Mouse (Mus musculus): ENCODE measurements around the gene Il18.
A peak's percentile ranks its signal among the peaks of the same experiment; 100 is the strongest.

Gene Il18

DNA sequence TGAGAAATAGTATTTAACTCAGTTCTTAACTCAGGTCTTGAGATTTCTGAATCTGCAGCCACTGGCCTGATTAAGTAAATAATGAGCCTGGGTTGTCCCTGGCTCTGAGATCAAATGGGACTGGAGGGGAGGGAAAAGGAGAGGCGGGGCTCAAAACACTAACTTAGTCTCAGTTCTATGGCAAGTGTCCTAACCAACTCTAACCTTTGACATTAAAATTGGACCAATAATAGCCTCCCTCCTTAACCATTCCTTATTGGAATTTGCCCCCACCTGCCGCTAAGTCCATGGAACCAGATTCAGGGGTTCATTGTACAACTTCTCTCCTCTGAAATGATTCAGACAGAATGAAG is 443 bp downstream of the Il18 start, which contains the start of gene Bco2:
Gene Bco2 (minus strand): TSS at position 88 of the 353 bp plus-strand sequence.
- DNase-seq = no peak

DNA sequence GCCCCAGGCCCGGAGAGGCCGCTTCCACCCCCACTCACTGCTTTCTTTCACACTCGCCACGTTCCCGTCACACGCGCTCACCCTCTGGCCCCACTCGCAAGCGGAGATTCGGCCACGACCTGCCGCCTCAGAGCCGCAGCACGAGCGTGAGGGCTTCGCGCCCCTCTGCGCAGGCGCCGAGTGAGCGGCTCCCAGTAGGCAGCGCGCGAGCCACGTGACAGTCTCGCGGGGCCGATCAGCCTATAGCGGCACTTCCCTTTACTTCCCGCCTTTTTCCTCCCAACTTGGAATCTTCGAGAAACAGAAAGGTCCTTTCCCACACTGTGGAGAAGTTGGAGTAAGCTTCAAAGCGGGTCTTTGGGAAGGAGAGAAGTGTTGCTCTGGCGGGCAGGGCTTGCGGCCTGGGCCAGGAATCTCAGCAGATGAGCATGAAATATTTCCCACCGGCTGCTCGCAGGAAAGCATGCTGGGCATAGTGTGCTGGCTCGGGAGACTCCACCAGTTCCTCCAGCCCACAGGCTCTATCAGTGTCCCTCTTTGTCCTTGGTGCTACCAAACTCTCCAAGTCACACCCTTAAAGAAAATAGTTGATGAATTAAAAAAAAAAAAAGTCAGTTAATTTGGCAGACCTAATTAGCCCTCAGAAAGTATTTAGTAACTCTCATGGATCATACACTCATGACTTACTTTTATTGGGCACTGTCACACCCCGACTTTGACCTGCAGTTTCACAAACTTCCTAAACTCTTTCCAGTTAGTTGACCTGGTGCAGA is 6.7 kb downstream of the Il18 start, which contains the start of gene Tex12:
Gene Tex12 (minus strand): TSS at position 181 of the 773 bp plus-strand sequence.
- no peak for DNase-seq

DNA sequence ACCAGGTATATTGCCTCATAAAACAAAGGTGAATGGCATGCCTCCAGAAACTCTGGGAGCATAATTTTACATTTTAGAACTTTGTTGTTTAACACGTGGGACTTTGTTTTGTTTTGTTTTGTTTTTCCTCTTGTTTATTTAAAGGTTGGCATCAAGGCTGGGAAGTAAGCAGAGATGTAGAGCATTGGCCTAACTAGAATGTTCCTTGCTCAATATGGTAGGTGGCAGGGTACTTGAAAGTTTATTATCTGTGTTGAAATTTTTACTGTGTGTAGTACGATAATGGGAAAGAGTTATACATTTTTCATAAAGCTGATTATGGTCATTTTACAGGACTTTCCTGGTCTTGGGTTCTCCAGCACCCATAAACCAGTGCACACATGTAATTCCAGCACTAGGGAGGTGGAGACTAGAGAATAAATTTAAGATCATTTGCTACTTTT is 7.3 kb downstream of the Il18 start:
- DNase-seq = no peak

DNA sequence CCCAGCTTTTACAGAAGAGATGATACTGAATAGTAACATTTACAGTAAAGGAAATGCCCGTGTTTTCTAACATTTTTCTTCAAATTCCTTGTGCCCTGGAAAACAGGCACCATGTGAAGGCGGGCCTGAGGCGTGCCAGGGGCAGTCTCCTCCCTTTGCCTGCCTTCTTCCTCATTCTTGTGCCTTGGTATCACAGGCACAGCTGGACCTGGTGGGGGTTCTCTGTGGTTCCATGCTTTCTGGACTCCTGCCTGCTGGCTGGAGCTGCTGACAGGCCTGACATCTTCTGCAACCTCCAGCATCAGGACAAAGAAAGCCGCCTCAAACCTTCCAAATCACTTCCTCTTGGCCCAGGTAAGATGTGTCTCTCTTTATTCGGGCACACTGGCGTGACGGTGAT is 10.5 kb downstream of the Il18 start:
- peak in 1 of 2 experiments; percentile 31 for DNase-seq

DNA sequence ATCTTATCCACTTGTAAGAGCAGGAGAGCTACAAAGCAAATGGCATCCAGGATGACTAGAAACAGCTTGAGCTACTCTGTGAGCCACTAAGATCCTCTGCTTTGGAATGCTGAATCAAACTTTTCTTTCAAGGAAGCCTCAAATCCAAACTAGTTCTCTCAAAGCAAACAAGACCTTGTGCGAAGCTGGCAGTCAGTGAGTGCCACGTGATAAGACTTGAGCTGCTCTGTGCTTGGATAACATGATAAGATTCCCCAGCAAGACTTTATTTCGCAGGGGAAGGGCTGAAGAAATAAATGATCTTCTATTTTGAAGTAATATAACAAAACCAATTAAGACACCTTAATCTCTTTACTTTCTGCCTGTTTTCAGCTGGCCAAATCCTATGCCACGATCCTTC is 11.3 kb downstream of the Il18 start:
- DNase-seq = no peak

DNA sequence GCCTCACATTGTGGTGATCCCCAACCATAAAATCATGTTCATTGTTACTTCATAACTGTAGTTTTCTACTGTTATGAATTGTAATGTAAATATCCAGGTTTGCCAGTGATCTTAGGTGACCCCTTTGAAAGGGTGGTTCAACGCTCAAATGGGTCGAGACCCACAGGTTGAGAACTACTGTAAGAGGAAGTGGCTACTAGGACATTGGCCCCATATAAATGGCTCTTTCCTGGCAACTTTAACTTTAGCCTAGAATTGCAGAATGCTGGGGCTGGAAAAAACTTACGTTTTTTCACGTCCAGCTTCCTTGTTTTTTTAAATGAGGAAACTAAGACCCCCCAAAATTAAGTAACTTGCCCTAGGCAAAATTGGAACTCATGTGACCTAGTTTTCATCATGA is 12.7 kb downstream of the Il18 start:
- DNase-seq = no peak

- no peak for DNase-seq
Measured at GRCm38 (mm10) chr9:50567881-50568280, 13.3 kb downstream of the Il18 start.

- no peak for DNase-seq
Measured at GRCm38 (mm10) chr9:50569599-50570525, 15.2 kb downstream of the Il18 start.

DNA sequence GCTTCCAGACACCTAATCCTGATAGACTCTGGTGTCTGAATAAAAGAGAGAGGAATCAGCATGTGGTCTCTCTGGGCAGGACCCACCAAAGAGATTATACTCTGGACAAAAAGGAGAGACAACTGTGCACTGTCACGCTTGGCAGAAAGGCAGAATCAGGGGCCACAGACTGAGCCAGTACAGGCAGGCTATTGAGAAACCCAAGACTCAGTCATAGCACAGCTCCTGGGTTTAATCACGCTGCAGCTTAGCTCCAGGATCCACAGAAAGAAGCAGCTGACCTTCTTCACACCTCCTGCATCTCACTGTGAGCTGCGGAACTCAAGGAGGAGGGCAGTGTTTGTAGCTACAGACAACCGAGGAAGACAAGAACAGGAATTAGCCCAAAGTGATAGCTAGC is 25.7 kb downstream of the Il18 start:
- DNase-seq = no peak

GRCm38 (mm10) chr9:50585145-50585818 is 30.7 kb downstream of the Il18 start:
- no peak for DNase-seq

GRCm38 (mm10) chr9:50586955-50587354 is 32.3 kb downstream of the Il18 start:
- DNase-seq = no peak

- peak in 1 of 2 experiments; percentile 27 for DNase-seq
Measured at GRCm38 (mm10) chr9:50590856-50591518, 36.4 kb downstream of the Il18 start.

DNA sequence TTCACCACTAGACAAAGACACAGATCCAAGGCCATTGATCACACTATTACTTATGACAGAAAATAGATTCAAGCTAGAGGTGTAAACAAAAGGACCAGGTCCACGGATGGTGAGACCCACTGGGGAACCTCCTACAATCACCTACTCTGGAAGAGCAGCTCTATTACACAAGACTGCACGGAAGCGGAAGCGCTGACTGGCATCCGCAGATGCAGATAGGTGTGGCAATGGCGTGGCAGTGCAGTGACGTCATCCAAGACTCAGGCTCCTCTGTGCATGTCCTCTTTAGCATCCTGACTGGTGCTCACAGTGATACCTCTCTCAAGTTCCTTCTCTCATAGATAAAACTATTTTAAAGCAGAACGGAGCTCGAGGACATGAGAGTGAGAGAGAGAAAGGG is 38.3 kb downstream of the Il18 start:
- DNase-seq = peak; percentile 38 to 52

GRCm38 (mm10) chr9:50593544-50593943 is 38.9 kb downstream of the Il18 start:
- peak in 1 of 2 experiments; percentile 46 for DNase-seq

DNA sequence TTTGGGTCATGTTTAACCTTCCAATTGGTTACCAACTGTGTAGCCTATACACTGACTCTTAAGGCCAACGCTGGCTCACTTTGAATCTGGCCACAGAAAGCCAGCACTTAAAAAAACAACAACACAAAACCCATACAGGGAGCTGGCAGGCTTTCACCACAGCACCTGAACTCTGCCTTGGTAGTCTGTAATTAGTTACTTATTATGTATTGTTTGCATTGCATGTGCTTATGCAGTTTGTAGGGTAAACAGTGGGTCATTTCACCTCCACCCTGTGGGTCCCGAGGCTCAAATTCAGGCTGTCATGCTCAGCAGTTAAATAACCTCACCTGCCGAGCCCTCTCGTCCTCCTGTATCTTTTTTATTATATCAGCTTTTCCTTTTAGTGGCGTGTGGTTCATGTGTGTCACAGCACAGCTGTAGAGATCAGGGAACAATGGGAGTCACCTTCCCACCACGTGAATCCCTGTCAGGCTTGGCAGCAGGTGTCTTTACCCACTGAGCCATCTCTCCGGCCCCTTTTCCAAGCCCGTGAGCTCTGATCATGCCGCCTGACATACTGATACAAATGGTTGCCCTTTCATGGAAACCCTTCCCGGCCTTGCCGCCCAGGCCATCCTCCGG is 40.3 kb downstream of the Il18 start:
- no peak for DNase-seq

DNA sequence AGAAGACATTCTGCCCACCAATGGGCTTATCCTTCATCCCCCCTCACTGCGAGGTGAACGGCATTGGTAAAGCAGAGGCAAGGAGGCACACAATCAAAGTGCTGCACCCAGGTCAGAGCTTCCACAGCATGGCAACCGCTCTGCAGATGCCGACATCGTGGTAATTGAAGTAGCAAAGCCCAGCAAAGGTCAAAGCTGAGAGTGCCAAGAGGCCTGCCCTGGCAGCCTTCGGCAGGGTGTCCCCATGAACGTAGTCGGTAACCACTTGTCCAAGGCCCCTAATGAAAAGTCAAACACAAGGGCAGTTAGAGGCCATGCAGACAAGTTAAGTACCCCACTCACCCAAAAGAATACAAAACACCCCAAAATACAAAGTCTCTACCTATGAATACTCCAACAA is 42.3 kb downstream of the Il18 start:
- DNase-seq = no peak

- no peak for DNase-seq
Measured at GRCm38 (mm10) chr9:50601536-50601935, 46.9 kb downstream of the Il18 start.

DNA sequence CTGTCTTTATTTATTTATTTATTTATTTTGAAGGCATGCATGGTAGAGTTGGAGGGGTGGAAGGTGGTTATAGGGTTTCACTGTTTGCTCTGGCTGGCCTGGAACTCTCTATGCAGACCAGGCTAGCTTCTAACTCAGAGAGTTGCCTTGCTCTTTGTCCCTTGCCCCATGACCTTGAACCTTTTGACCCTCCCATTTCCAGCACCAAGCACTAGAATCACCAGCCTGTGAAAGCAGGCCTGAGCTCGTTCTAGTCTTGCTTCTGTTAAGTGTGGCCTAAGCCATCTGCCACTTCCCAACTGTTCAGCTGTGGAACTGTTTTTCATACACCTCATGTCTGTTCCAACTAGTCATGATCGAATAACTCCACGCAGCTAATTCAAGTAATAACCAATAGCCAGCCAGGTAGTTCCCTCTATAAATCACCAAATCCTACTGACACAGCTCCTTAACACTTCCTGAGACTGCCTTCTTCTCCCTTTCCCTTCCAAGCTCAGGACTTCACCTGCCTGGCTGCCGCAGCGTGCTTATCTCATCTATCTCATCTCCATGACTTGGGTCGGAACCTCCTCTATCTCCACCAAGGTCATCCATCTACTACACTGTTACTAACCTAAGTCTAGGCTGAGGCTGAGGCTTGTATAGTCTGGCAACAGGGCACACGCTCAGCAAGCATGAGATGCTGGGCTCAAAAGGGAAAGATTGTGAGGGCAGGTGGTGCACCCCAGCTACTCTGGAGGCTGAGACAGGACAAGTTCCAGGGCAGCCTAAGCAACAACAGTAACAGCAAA is 47.6 kb downstream of the Il18 start:
- DNase-seq = no peak

GRCm38 (mm10) chr9:50603189-50603997 is 48.8 kb downstream of the Il18 start, which contains the start of the genes Sdhd and Timm8b:
Gene Sdhd (minus strand): TSS chr9:50603812.
Gene Timm8b (plus strand): TSS chr9:50603910.
- DNase-seq = peak; percentile 95 to 96

GRCm38 (mm10) chr9:50603998-50604324 is 49.3 kb downstream of the Il18 start:
- no peak for DNase-seq
